Mouse (Mus musculus) ovary, postnatal 14 days (tissue): ENCODE measurements at regions not wholly inside any gene's neighbourhood (a gene's known extent, or its start where the extent isn't known, plus 50 kb on each side); places are given as distances from the start of the nearest gene placed in this dataset.

Source experiments
- DNase-seq: peaks from one replicate; pipeline ENCODE4 v3.0.0; 2022; ENCODE audit warnings: low spot score

DNA sequence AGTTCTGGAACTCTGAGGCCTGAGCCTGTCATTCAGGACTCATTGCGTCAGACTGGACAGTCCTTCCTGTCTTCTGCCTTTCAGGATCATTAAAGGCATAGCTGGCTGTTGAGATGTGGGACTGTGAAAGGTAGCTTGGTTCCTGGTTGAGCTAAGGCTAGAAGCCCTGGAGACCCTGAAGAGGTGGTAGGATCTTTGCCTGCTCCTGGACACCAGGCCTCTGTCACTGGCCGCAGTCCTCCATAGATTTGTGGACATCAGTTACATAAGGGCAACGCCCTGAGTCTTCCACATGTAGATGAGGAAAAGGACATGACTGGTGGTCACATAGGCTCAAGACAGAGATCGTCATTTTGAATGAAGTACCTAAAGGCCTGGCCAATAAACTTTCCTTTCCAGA lies 127.9 kb downstream of the Opa1 start:
- DNase-seq, result no peak

DNA sequence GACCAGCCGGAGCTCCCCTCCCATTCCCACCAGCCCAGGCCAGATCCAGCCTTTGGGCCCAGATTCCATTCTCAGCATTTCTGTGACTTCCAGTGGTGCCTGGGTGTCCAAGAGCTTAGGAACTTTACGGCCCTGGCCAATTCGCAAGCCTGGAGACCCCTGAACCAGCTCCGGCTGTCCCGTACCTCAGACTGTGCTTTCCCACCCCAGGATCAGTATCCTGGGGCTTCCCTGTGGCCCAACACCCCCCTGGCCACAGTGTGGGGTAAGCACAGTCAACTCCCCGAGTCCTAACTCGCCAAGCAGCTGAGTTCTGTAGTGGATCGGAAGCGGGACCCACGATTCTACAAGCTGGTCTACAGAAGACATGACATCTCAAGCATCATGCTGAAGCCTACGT lies 128.5 kb downstream of the Opa1 start:
- no peak for DNase-seq

DNA sequence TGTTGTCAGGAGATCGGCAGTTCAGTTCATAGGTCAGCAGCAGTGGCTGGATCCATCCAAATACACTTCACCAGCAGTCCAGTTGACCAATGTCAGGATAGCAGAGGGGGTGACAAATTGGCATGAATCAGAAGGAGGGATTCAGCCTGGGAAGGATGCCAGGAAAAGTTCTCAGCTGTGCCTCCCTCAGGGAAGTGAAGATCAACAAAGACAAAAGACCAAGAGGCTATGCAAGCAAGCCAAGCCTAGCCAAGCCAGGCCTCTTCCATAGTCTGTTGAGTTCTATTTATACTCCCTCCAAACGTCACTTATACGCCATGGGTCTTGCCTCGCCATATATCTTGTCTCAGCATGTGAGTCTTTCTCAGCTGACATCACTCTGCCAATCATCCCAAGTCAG lies 129.9 kb downstream of the Opa1 start:
- no peak for DNase-seq

DNA sequence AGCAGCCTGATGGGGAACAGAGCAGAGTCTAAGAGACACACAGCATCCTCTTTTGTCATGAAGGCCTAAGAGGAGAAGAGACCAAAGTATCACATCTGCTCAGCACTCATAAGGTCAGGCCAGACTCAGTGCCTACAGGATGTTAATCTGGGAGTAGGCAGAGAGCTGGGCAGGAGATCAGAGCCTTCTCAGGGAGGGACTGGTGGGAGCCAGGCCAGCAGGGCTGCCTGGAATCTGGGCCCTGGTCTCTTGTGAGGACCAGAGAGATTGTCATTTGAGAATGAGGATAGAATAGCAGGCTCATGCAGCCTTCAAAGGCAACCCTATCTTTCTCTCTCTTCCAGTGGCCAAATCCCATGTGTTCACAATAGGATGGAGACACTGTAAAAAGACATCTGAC lies 132.3 kb downstream of the Opa1 start:
- DNase-seq, result no peak

DNA sequence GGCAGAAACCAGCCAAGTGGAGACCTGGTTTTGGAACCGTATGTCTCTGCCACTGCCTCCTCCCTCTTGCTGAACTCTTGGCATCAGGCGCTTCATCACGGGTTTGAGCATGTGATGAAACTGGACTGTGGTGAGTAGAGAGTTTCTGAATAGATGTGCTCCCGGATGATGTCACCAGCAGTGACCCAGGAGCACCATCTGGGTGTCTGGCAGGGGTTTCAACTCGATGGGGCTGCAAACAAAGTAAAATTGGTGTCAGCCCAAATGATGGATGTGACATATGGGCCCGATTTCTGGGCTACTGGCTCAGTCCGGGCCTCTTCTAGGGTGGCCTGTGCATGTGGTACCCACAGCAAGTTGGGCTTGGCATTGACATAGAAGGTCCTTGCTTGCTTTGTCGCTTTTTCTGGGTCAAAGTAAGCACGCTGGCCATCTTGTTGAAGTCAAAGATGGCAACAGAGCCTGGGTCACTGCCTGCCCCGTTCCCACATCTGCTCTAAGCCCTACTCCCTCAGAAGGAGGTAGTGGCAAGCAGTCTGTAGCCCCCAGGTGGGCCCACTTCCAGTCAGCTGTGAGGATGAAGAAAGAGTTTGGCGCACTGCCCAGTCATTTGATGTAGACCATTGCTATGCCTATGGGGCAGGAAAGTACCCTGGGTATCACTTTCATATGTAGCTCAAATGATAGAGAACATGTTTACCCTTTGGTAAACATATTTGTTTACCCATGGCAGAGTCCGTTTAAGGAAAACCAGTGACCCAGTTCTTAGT lies 133.0 kb downstream of the Opa1 start:
- no peak for DNase-seq

DNA sequence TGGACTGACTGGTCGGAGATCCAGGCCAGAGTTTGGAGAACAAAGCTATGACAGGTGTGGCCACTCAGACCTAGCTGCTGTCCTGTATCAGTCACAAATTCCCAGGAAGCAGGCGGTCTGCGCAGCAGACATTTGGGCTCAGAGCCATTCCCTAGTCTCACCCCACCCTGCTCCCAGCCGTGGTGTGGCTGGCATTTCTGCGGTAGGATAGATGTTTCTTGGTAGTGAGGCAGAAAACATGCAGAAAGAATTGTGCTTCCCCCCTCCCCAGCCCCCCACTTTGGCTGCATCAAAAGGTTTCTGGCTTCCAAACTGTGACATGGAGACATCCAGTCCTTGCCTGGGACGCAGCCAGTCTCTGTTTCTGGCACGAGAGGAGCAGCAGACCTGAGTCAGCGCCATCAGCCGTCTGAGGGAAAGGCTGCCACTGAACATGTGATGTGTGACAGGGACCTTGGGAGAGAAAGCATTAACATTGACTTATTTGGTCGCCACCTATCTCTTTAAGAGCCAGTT lies 135.5 kb downstream of the Opa1 start:
- DNase-seq, result no peak

DNA sequence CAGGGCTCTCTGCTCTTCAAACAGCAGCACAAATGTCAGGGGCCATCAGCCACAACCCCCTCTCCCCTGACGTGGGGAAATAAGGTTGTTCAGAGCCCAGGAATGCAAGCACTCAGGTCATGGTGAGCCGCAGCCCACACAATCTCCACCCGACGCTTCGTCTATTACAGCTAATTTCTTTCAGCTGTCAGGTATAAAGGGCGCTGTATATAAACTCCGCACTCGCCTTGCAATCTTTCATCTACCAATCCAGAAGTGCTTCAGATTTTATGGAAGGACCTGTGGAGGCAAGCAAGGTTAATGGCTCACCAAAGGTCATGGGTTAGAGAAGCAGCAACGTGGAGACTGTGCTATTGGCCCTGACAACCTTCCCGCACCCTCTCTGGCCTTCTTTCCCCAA lies 139.8 kb downstream of the Opa1 start:
- no peak for DNase-seq

DNA sequence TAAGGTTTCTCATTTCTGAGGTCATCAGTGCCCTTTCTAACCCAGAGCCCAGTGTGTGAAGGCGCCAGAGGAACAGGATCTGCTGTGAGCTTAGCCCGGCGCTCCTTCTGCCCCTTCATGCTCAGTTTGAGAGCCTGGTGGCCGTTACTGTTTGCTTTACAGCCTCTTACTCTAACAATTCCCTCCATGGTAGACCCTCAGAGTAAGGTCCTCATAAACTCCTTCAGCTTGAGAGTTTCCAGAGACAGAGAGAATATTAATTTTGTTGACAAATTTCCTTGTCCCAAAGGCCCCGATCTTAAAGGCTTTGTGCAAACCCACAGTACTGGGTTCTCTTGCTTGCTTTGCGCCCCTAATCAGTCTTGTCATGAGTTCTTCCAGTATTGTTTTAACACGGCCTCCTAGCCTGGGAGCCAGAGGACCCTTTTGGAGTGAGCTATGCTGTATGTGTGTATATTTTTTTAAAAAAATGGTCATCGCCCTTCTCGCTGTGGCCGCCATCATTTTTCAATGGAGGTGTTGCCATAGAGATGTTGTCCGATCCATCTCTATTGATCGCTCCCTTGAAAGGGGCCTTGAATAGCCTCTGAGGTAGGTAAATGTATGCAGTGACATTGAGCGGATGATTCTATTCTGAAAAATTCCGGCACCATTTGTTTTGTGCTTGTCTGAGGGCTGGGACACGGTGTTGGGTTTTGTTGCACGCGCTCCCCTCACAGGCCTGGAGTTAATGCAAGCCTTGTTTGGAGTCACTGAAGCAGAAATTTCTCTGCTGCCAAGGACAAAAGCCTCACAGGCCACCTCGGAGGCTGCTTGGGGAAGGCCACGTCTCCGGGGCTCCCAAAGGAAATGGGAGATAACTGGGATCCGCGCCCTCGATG lies 140.7 kb downstream of the Opa1 start:
- DNase-seq, result no peak

DNA sequence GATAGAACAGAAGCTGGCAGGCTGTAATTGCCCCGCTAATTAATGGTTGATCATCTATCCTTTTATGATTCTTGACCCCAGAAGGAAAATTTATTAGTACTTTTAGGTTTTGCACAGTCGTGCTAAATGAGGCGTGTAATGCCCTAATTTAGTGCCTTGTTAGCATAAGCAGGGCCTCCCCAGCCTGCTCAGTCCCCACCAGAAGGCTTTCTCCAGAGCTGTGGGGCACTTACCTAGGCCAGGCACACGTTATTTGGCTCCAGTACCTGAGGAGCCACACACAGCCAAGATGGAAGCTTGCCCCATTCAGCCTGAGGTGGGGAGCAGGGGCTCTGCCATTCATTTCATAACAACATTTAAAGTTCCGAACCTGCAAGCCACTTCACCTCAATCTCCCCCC lies 146.0 kb downstream of the Opa1 start:
- no peak for DNase-seq

DNA sequence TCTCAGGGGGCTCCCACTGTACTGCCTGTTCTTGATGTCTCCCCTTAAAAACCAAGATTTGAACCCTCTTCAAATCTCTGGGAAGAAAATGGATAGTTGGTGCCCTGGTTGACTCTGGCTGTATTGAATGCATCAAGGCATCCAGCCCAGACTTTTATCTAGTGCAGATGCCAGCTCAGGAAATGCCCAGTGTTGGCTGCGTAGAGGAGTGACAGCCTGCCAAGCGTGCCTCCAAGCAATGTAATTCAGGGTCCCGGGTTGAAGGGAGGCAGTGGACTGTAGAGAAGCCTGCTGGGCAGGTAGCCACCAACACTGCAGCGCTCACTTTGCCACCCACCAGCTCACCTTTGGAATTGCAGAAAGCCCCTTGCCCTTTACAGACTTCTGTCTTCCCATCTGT lies 146.4 kb downstream of the Opa1 start:
- DNase-seq, result no peak

DNA sequence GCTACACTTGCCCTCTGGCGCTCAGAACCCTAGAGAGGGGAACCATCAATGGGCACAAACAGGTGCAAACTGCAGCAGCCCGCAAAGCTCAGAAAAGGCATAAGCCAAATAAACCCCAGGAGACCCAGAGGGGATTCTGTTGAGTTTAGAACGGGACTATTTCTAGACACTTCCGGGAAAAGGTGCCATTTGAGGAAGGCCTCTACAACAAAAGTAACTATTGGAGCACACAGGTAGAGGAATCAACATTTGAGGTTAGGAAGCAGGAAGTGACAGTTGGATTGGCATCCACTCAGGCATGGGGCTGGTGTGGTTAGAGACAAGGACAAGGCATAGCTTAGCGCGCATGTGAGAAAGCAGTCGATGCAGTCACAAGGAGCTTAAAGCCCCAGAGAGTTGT lies 148.3 kb downstream of the Opa1 start:
- no peak for DNase-seq

DNA sequence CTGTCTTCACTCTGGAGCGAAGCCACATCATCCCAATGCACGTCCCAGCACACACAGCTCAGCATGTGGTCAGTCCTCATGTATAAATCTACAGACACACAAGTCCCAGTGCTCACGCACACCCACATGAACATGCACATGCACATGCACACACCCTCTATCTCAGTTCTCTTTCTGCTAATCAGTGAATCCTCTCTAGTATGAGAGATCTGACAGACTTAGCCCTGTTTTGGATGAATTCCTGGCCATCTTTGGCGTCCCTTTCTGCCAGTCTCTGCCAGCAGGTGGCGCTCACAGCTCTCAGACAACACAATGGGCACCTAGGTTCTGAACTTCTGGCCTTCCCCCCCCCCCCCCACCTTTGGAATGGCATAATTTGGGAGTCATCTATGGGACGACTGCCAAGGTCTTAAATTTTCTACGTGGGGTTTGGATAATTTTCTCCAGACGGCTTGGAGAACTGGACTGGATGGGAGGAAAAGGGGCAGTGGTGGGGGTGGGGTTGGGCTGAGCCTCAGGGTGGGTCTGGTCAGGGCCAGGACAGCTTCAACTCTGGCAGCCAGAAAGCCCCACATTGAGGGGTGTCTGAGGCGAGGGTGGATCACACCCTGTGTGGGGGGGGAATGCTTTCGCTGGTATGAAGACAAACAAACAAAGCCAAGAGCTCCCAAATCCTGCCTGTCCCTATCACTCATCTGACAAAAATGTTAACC lies 149.8 kb downstream of the Opa1 start:
- peak; percentile 81 for DNase-seq

DNA sequence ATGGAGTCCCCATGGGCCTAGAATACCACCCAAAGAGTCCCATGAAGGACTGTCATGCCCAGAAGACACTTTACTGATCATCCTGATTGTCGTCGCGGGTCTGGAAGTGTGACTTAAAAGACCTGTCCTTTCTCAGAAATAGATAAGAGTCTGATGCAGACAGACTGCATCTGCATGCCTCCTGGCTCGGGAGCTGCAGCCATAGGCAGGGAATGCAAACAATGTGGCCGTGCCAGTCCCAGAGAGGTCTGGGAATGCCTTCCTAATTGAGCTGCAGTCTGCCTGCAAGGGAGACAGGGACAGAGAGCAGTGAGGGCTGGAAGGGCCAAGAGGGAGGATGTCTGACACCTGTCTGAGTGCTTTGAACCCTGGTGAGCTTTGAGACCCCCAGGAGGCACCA lies 150.9 kb downstream of the Opa1 start:
- no peak for DNase-seq

DNA sequence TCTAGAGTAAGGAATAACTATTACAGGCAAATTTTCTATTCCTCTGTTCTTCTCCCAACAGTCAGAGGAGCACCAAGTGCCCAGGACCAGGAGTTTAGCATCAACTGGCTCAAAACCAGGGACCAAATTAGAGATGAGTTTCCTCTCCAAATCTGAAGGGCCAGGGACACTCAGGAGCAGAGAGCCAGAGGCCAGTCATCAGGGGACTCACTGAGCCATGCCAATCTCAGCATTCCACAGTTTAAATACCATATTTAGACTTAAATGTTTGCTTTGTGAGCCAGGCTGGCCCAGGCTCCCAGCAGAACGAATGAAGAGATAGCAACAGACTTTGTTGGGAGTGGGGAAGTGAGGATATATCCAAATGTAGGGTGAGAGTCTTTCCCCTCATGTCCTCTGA lies 153.8 kb downstream of the Opa1 start:
- DNase-seq, result no peak

DNA sequence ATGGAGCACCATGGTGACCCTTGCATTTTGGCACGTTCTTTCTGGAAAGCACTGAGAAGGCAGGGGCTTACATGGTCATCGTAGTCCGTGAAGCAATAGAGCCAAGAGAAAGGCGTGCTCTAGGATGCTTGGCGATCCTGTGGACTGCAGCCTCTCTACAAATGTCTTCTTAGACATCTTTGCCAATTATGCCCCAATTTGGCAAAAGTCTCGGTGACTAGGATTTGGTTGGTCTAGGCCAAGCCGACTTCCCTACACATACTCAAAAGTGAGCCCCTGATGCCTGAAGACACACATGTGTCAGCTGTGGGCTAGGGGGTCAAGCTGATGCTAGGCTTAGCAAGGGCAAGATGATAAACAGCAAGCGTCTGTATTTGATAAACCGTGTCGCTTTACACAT lies 154.7 kb downstream of the Opa1 start:
- DNase-seq, result no peak

DNA sequence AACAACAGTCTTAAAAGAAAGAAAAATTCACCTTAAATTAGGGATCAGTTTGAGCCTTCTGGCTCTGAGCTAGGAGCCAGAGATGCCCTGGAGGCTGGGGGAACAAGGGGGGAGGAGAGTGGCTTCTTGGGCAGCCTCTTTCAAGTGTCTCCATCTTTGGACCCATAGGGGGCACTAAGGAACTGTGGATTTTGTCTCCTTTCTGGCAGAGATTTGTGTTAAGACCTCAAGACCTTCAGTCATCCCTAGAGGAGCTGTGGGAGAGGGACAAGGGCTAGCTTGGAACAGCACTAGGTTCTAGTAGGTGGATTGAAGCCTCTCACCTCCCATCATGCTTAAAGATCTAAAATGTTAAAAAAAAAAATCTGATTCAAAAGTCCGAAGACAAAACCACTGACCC lies 155.2 kb downstream of the Opa1 start:
- peak; percentile 53 for DNase-seq

DNA sequence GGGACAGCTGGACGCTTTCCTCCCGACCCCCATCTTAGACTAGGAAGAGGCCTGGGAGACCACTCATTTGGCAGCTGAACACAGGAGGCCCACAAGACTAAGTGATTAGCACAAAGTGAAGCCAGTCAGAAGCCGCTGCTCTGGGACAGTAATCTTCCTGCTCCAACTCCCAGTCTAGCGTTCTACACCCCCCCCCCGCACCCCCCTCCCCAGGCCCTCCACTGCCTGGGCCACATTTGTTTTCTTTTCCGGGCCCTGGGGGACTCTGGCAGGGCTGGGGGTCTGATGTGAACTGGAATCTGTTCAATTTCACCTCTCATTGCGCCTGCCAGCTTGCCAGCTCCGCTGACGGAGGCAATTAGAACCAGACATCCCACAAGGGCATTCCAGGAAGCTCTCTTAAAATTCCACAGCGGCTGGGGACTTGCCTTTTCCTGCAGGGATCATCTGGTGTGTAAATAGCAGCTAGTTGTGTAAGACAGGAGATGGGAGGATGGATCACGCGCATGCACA lies 155.7 kb downstream of the Opa1 start:
- DNase-seq, result no peak

DNA sequence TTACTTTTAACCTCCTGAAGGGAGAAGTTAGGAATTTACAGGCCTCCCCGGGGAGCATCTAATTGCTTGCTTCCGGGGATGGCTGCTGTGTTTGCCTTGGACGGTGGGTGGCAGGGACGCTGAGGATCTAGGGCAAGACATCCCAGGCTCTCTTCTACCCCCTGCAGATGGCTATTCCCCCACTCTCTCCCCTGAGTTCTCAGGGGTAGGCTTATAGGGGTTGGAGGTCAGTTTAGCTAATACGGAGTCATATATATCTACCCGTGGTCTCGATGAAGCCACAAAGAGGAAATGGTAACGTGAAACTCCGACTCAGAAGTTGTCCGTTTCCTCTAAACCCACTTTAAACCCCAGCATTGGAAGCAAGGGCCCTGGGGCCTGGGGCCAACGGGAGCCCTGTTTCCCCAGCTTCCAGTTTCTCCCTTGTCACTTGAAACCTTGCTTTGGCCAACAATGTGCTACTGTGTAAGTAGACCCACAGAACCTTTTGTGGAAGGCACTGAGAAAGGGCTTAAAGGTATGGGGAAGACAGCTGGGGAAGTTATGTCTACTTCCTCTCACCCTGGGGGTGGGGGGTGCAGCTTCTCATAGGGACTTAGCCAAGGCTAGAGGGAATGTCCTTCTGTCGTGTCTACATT lies 156.4 kb downstream of the Opa1 start:
- DNase-seq, result no peak

DNA sequence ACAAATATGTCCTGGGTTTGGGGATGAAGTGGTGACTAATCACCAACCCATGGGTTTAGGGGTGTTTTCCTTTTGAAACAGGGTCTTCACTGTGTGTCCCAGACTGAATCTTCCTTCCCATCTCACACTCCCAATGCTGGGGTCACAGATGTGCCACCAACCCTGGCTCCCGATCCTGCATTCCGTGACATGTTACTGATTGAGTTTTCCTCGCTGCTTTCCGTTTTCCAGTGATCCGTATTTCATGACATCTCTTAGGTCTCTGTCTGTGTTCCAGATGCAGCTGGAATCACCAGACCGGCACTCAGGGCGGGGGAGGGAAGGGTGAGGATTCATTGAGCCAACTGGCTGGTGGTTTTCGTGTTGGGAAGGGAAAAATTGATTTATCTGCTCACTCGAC lies 157.1 kb downstream of the Opa1 start:
- DNase-seq, result no peak

DNA sequence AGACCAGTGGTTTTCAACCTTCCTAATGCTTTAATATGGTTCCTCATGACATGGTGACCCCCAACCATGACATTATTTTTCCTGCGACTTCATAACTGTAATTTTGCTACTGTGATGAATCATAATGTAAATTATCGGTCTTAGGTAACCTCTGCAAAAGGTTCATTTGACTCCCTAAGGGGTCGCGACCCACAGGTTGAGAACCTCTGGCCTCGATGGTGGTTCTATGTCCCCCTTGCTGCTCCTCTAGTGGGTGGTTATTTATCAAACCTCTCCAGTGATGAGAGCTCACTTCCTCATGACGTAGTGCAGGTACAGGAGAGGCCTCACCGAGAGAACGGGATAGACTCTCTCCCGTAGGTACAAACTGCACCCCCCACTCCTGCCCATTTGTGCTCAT lies 158.9 kb downstream of the Opa1 start:
- DNase-seq, result no peak

DNA sequence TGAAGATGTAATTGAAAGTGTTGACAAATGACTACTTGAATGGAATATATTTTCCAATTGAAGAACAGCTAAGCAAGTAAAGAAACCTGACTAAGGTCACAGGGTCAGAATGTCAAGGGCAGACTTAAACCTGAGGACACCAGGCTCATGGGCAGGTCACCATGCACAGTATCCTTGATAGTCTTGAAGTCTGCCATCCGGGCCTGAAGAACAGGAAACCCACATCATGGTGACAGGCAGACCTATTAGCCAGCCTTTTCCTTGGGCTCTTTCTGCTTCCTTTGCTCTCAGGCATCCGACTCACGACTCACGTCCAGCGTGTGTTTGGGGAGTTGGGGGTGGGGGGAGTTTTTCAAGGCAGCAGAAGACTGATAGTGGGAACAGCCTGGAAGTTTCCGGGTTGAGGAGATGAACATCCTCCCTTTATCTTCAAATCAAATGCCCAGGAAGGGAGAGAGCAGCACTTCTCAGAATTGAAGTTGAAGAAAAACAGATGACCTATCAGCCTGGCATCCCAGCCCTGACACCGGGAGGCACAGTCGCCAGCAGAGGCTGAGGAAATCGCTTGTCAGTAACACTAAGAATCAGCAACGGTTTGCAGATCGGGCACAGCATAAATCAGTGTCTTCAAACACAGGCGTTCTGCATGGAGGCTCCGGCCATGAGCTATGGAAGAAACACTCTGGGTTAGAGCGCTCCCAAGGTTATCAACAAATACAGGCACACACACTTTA lies 163.5 kb downstream of the Opa1 start:
- DNase-seq, result no peak
